Mouse (Mus musculus) left cerebral cortex, adult 9 months (tissue): ENCODE measurements around the gene Cdk12.
A peak's percentile ranks its signal among the peaks of the same experiment; 100 is the strongest.
"Not testable (repeated sequence)": the region's sequence is repeated elsewhere in the genome, so short reads cannot be mapped to it uniquely, and the experiment has no call there.

Source experiments
- DNase-seq, 2 experiments: peaks; one replicate each; pipeline ENCODE4 v3.0.0; 2022; ENCODE audit warnings: low spot score in 2 of 2

The Cdk12 gene

DNA sequence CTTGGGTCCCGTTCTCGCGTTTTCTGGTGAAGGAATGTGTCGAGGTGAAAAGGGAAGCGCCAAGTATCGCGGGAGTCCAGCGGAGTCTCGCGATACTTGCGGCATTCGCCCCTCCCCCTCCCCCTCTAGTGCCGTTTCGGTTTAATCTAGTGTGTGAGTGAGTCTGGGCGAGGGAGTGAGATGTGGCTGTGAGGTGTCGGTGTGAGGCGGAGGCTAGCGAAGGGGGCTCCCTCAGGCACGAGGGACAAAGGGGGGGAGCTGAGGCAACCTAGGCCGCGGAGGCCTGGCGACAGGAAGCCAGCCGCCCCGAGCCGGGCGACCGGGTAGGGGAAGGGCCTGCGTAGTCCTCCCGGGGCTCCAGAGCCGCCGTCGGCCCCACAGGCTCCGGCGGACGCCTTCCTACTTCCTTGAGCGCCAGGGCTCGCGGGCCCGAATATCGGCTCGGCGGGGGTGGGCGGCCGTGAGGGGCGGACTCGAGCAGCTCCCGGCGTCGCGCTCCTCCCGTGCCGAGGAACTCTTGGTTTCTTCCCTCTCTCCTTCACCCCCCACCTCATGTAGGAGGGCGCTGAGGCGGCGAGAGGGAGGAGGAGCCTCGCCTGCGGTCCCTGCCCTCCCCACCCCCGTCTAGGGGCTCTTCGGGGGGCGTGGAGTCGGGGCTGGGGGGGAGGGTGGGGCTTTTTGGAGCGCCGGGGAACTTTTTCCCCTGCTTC lies at the start of gene Cdk12:
Gene Cdk12, plus strand, starts transcription at position 419 of the 710 bp plus-strand sequence.
- peak; percentile 89 to 98 for DNase-seq

DNA sequence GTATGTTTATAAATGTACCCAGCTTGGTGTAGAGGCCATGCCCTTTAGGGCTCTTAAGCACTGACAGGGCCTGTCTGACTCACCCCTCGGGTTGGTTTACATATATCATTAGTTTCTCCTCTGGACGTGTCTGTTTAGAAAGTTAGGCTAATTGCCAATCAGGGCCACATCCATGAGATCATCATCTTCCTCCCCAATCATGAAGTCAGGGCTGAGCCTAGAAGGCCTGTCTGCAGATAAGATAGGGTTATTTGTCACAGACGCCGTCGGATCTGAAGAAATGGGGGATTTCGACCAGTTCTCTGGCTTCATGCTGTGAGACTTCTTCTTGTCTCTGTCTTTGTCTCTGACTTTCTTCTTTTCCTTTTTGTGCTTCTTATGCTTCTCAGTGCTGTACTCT lies 47.8 kb upstream of the Cdk12 start:
- DNase-seq: no peak

DNA sequence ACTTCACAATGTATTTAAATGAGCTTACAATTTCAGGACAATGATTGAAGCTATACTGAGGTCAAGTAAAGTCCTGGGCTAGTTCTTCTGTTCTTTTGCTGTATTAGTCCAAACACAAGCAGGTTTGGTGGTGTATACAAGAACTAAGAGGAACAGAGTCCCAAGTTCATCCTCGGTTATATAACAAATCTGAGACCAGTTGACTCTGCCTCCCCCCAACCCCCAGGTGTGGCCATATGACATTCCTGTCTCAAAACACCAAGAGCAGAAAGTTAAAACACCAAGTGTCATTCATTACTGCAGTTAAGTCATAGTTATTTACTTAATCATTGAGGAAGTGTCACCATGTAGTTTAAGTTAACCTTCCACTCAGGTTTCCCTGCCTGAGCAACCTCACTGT lies 34.5 kb upstream of the Cdk12 start:
- DNase-seq: no peak

DNA sequence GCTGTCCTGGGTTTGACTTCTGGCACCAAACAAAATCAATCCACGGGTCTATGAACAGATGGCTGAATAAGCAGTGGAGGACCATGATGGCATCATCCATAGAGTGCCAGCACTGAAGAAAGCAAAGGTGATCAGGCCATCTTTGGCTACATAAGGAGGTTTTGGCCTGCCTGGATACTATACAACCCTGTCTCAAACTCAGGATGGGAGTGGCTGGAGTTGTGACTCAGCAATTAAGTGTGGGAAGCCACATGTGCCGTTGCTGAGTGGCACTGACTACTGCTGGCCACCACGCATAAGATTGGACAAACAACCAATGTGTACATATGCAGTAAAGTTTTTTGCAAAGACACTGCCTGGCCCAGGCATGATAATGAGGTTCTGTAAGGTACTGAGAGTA lies 20.7 kb upstream of the Cdk12 start:
- DNase-seq: not testable (repeated sequence)

DNA sequence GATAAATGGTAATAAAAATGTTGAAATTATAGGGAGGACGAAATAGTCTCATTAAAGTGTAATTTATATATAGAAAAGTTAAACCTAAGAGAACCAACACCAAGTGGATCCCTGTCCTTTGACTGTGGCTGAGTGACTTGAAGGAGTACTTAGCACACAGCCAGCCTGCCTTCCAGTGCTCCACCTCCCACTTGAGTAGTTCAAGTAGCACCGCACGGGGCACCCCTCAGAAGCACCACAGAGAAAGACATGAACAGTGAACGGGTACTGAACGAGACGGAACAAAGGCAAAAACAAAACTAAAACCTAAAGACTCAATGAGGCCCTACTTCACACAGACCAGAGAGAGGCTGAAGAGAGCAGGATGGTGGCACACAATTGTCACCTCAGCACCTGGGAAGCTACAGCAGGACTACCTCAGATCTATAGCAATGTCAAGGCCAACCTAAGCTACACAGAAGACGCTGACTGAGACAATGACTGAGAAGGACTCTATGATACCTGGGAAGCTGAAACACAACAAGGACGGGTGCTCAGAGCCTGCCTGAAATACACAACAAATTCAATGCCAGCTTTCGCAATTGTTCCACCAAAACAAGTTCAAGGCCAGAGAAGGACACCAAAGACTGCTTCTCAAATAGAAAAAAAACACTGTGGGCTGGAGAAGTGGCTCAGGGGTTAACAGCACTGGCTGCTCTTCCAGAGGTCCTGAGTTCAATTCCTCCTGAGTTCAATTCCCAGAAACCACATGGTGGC lies 15.0 kb upstream of the Cdk12 start:
- no peak for DNase-seq

DNA sequence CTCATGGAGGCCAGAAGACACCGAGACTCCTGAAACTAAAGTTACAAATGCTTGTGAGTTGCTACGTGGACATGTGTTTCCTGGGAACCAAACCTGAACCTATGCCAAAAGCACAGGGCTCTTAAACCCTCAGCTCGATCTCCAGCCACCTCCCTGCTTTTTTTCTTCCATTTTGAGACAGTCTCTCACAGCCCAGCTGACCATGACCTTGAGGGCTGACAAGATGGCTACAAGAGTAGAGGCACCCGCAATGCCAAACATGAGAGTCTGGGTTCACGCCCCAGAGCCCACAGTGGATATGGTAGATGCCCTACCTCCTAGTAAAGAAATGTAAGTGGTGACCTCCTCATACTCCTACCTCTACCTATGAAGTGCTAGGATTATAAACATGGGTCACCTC lies 12.0 kb upstream of the Cdk12 start:
- DNase-seq: no peak

DNA sequence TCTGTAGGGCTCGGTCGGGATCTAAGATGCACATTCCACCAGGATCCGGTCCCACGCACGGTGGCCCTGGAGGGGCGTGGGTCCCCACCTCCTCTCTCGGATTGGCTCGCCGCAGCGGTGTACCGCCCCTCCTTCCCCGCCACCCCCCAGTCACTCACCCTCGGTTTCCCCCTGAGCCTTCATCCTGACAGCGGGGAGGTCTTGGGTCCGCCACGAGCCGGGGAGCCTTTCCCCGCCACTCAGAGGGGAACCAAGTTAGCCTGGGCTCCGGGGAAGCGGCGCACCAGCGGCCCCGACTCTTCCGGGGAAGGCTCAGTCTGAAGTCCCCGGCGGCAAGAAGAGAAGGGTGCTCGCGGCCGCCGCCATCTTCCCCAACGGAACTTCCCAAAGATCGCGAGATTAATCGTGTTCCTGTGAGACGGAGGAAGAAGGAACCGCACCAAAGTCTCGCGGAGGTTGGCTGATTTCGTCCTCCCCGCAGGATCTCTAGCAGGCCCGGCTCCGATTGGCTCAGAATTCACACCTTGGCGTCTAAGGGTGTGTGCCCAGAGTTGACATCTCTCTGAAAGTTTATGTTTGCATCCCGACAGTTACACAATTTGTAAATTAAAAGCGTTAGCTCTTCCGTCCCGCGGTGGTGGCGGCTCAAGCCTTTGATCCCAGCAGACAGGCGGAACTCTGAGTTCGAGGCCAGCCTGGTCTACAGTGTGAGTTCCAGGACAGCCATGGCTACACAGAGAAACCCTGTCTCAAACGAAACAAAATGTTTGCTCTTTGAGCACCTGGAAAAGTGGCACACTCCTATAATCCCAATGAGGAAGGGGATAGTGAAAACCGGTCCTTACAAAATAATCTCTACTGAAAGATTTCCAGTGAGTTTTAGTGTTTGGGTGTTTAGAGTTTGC lies 9.7 kb upstream of the Cdk12 start, which contains the start of gene Med1:
Gene Med1, minus strand, starts transcription at position 393 of the 905 bp plus-strand sequence.
- DNase-seq: peak; percentile 85 to 95

DNA sequence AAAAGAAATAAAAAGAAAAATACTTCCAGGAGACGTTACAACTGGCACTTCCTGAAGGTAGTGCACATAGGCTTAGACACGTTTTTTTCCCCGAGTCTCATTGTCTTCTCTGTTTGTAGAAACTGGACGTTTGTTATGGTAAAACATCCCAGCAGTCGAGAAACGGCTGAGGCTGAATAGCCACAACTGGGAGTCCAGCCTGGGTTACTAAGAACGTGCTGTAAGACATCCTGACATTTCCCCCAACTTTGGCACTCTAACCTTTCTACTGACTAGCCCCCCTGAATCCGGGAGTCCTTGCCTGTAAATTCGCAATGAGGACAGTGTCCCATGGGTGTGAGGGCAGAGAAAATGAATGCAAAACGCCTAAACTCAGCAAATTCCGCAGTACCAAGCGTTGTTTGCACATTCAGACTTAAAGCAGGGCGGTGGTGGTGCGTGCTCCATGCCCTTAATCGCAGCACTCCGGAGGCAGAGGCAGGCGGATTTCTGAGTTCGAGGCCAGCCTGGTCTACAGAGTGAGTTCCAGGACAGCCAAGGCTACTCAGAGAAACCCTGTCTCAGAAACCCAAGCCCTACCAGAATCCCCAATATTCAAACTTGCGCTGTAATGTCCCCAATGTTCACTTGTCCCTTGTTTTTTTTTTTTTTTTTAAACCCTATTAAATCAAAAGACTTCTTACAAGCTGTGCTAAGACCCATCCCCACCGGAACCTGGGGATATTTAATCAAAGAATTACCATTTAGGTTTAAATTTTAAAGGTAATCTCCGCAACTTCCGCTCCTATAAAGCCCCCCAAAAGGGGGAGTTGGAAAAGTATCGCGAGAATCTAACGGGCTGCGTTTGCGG lies 843 bp upstream of the Cdk12 start:
- DNase-seq: peak in 1 of 2 experiments; percentile 22

DNA sequence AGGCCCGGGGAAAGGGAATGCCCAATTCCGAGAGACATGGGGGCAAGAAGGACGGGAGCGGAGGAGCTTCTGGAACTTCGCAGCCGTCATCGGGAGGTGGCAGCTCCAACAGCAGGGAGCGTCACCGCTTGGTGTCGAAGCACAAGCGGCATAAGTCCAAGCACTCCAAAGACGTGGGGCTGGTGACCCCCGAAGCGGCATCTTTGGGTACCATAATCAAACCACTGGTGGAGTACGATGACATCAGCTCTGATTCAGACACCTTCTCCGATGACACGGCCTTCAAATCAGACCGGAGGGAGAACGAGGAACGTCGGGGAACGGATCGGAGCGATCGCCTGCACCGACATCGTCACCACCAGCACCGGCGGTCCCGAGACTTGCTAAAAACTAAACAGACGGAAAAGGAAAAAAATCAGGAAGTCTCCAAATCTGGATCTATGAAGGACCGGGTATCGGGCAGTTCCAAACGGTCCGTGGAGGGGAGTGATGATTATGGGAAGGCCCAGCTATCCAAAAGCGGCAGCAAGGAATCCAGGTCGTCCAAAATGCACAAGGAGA lies 572 bp downstream of the Cdk12 start:
- peak in 1 of 2 experiments; percentile 39 for DNase-seq

DNA sequence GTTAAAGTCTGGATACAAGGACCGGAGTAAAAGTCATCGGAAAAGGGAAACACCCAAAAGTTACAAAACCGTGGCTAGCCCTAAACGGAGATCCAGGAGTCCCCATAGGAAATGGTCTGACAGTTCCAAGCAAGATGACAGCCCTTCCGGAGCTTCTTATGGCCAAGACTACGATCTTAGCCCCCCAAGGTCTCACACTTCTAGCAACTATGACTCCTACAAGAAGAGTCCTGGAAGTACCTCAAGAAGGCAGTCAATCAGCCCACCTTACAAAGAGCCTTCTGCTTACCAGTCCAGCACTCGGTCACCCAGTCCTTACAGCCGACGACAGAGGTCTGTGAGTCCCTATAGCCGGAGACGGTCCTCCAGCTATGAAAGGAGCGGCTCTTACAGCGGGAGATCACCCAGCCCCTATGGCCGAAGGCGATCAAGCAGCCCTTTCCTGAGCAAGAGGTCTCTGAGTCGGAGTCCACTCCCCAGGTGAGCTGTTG lies 1.1 kb downstream of the Cdk12 start:
- DNase-seq: peak in 1 of 2 experiments; percentile 8

DNA sequence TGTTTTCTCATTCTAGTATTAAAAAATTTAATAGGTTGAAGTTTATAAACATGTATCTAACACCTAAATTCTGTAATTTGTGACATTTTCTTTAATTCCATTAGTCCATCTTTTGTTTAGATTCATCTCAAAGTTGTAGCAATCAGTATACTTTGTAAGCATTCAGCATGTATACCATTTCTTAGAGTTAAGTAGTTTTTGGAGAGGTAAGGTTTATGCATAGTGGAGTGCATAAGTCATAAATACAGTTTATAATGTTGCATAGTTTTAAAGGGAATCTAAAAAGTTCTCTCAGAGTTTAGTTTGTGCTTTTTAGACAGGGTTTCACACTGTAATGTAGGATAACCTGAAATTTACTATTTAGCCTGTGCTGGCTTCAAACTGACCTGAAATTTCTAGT lies 2.6 kb downstream of the Cdk12 start:
- no peak for DNase-seq

DNA sequence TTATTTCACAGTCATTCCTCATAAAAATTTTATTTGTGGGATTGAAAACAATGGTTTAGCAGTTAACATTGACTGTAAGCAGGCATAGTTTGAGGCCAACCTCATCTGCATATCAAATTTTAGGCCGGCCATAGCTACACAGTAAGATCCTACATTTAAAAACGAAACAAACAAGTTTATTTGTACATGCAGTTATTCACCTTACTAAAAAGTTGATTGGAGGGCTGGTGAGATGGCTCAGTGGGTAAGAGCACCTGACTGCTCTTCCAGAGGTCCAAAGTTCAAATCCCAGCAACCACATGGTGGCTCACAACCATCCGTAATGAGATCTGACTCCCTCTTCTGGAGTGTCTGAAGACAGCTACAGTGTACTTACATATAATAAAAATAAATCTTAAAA lies 3.4 kb downstream of the Cdk12 start:
- DNase-seq: not testable (repeated sequence)

DNA sequence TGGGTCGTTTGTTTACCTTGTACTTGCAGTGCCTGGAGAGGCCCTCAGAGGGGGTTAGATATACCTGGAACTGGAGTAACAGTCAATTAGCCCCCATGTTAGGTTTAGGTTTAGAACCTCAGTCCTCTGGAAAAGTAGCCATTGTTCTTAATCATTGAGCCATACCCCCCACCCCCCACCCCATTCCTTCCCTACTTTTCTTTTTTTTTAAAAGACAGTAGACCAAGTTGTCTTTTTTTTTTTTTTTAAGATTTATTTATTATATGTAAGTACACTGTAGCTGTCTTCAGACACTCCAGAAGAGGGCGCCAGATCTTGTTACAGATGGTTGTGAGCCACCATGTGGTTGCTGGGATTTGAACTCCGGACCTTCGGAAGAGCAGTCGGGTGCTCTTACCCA lies 6.8 kb downstream of the Cdk12 start:
- DNase-seq: not testable (repeated sequence)

DNA sequence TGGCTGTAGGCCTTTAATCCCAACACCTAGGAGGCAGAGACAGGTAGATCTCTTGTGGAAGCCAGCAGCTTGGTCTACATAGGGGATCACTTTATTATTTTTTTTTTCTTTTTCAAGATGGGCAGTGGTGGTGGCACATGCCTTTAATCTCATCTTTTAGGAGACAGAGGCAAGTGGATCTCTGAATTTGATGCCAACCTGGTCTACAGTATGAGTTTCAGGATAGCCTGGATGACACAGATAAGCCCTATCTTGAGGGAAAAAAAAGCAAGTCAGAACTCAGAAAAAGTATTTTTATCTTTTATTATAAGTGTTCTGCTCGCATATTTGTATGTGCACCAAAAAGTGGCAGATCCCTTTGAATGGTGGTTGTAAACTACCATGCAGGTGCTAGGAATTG lies 10.5 kb downstream of the Cdk12 start:
- no peak for DNase-seq

DNA sequence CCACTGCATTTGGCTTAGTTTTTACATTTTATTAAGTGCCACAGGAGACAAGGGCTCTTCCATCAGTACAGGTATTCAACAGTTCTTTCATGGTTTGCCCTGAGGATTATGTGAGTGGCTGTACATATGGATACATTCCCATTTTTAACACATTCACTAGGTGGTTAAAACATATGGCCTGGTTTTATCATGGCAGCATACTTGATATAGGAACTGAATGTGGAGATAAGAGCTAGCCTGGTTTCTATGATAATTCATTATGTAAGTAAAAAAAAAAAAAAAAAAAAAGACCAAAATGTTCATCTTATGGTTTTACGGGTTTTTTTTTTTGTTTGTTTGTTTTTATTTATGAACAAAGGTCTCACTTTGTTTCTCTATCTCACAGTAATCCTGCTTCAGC lies 23.5 kb downstream of the Cdk12 start:
- no peak for DNase-seq

DNA sequence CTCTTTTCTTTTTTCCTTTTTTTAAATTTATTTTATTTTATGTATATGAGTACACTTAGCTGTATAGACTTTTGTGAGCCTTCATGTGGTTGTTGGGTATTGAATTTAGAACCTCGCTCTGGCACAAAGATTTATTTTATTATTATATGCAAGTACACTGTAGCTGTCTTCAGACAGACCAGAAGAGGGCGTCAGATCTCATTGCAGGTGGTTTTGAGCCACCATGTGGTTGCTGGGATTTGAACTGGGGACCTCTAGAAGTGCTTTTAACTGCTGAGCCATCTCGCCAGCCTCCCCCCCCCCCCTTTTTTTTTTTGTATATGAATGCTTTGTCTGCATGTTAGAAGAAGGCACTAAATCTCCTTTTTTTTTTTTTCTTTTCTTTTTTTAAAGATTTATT lies 35.6 kb downstream of the Cdk12 start:
- no peak for DNase-seq

DNA sequence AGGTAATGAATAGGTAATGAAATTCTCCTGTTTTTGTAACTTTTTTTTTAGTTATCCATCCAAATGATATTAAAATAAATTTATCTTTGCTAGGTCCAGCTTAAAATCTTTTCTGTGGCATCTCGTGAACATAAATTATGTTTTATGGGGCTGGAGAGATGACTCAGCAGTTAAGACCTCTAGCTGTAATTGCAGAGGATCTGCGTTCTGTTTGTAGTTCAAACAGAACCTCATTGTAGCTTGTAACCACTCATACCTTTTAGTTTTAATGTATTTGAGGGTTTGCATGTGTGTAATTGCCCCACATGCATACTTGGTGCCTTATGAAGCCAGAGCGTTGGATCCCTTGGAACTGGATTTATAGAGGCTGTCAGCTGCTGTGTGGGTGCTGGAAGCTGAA lies 36.1 kb downstream of the Cdk12 start:
- DNase-seq: no peak

DNA sequence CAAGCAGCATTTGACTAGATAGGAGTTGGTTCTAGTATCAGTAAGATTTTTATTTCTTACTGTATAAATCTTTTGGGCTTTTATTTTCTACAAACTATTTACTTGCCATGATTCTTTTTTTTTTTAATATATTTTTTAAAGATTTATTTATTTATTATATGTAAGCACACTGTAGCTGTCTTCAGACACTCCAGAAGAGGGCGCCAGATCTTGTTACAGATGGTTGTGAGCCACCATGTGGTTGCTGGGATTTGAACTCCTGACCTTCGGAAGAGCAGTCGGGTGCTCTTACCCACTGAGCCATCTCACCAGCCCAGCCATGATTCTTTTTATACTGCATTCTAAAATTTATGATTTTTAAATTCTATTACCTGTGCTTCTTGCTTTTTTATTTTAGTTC lies 40.1 kb downstream of the Cdk12 start:
- not testable (repeated sequence) for DNase-seq

DNA sequence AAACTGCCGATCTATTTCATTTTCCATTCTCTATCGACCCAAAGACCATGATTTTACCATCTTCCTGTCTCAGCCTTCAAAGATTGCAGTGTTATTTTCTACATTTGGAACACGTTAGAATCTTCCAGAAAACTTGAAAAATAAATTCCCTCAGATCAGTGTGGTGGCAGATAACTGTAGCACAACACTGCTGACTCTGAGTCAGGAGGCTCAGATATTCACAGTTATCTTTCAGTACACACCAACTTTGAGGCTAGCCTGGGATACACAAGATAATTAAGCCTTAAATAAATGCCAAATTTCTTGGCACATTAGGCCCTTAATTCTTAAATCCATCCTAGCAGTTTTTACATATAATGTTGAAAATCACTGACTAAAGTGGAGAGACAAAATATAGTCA lies 41.6 kb downstream of the Cdk12 start:
- DNase-seq: no peak

DNA sequence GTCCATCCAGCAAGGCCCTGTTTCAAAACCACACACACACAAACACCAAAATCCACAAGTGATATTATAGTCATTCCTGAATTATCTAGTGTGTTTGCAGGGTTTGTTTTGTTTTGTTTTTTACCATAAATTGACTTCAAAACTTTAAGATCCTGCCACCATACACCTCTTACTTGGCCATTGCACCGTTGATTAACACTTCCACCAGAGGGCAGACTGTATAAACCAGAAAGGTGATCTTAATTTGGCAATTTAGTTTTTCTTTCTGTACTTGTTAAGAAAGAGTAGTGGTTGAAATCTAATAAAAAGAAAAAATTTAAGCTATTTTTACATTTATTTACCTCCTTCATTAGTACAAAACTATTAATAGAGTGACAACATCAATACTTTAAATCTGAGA lies 44.5 kb downstream of the Cdk12 start:
- no peak for DNase-seq

DNA sequence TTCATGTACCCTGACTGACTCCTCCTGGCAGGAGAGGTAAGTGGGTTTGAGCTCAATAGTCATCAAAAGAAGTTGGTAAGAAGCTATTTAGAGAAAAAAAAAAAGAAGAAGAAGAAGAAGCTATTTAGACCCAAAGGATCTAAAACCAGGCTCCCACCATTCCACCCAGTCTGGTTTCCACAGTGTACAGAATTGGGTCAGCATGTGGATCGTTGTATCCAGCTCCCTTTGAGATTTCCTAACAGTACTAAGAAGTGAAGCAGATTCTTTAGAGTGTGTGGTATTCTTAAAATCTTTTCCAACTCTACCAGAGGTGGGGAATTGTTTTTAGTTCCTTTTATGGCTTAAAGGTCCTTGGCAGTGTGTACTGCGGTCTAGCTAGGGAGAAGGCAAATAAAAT lies 50.9 kb downstream of the Cdk12 start:
- DNase-seq: no peak
